Mouse (Mus musculus) heart, adult 9 months (tissue): Measurements from ENCODE around the gene Senp2.
"Not testable (repeated sequence)": the region's sequence is repeated elsewhere in the genome, so short reads cannot be mapped to it uniquely, and the experiment has no call there.

Source experiments
- DNase-seq, 2 experiments: peaks; one replicate each; pipeline ENCODE4 v3.0.0; 2022; ENCODE audit warnings: low spot score in 2 of 2

Gene Senp2

GRCm38 (mm10) chr16:22009099-22009584 is at the start of gene Senp2:
Senp2 (plus strand) TSS chr16:22009484.
- peak; percentile 100 for DNase-seq

GRCm38 (mm10) chr16:21965576-21965975 is 43.7 kb upstream of the Senp2 start:
- no peak for DNase-seq

DNA sequence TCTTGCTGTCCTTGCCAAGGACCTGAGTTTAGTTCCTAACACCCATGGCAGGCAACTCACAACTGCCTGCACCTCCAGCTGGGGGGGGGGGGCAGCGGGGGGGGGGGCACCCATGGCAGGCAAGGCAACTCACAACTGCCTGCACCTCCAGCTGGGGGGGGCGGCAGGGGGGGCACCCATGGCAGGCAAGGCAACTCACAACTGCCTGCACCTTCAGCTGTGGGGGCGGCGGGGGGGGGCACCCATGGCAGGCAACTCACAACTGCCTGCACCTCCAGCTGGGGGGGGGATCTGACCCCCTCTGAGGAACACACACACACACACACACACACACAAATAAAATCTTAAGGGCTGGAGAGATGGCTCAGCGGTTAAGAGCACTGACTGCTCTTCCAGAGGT is 39.4 kb upstream of the Senp2 start:
- DNase-seq: no peak

- no peak for DNase-seq
These were observed 38.7 kb upstream of the Senp2 start for GRCm38 (mm10) chr16:21970536-21970935.

DNA sequence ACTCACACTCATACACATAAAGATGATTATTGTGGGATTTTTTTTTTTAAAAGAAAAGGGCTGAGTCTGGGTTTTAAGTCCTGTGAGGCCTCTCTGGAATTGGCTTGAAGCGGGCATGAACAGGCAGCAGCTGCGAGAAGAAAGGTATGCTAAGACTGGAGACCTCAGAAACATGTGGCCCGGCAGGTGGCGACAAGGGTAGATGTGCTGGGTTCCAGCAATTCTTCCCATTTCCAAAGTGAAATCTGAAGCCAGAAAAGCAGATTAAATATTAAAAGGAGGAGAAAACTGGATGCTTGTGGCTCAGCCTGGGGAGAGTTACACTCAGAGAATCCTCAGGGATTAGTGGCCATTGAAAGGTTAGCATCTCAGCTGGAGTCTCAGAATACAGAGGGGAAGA is 37.8 kb upstream of the Senp2 start:
- no peak for DNase-seq

- no peak for DNase-seq
These were observed 33.1 kb upstream of the Senp2 start for GRCm38 (mm10) chr16:21976203-21976602.

- no peak for DNase-seq
These were observed 31.9 kb upstream of the Senp2 start for GRCm38 (mm10) chr16:21977347-21977746.

DNA sequence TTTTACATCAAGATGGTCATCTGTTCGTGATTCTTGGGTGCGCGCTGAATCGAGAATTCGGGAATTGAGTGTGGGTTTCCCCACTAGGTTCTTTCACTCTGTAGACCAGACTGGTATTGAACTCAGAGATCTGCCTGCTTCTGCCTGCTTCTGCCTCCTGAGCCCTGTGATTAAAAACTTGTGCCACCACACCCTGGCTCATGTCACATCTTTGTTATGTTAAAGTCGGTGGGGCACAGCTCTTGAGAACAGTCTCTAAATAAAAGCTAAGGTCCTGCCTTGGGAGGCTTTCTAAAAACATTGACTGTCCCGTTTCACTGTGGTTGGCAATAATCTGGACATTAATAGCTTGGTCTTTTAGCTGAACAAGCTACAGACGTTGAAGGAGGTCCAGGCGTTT is 26.1 kb upstream of the Senp2 start:
- DNase-seq: no peak

GRCm38 (mm10) chr16:21983581-21983980 is 25.7 kb upstream of the Senp2 start:
- no peak for DNase-seq

GRCm38 (mm10) chr16:21984091-21984490 is 25.2 kb upstream of the Senp2 start:
- DNase-seq: no peak

- DNase-seq: no peak
These were observed 23.1 kb upstream of the Senp2 start for GRCm38 (mm10) chr16:21986191-21986590.

GRCm38 (mm10) chr16:21987956-21988355 is 21.3 kb upstream of the Senp2 start:
- no peak for DNase-seq

- DNase-seq: not testable (repeated sequence)
These were observed 18.4 kb upstream of the Senp2 start for GRCm38 (mm10) chr16:21990893-21991292.

DNA sequence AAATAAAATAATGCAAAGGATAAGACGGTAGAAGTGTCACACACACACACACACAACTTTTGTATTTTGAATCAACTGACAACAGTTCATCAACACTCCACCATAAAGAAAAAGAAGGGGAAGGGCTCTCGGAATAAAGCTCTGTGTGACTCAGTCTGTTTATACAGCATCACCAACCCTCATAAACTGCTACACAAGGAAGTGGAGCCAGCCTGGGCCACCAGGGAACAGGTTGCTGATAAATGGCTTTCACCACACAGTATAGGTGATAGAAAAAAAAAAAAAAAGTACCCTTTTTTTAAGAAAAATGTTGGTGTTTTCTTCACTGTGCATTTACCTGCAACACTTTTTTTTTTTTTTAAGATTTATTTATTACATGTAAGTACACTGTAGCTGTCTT is 17.5 kb upstream of the Senp2 start:
- no peak for DNase-seq

DNA sequence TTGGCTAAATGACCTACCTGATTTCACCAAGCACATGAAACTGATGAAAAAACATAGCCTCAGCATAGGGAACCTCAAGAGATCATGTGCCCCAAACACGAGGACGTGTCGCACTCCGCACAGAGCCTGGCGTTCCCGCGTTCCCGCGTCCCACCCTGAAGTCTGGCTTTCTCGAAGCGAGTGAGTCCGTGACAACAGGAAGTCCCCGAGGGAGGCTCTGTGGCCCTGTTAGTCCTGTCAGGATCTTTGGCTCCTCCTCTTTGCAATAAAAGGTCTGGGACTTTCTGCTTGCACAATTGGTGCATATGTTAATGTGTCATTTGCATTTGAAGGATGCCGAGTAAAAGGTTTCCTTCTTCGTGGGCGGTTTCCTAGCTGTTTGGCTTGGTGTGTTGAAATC is 14.0 kb upstream of the Senp2 start, which contains the start of gene Liph:
Gene Liph (minus strand): TSS at position 360 of the 400 bp plus-strand sequence.
- DNase-seq: no peak

DNA sequence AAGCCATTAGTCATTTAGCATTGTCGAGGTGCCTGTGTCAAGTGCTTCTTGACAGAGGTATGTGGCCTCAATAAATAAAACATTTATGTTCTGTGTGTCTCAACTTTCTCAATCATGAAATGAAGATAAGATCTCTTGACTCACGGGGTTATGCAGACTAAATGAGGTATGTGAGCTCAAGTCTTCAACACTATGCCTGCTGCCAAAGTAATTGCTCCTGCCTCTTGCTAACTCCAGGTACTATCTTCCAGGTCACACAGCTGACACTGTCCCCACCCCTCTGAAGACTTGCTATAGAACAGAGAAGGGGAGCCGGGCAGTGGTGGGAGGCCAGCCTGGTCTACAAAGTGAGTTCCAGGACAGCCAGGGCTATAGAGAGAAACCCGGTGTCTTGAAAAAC is 12.9 kb upstream of the Senp2 start:
- DNase-seq: no peak

DNA sequence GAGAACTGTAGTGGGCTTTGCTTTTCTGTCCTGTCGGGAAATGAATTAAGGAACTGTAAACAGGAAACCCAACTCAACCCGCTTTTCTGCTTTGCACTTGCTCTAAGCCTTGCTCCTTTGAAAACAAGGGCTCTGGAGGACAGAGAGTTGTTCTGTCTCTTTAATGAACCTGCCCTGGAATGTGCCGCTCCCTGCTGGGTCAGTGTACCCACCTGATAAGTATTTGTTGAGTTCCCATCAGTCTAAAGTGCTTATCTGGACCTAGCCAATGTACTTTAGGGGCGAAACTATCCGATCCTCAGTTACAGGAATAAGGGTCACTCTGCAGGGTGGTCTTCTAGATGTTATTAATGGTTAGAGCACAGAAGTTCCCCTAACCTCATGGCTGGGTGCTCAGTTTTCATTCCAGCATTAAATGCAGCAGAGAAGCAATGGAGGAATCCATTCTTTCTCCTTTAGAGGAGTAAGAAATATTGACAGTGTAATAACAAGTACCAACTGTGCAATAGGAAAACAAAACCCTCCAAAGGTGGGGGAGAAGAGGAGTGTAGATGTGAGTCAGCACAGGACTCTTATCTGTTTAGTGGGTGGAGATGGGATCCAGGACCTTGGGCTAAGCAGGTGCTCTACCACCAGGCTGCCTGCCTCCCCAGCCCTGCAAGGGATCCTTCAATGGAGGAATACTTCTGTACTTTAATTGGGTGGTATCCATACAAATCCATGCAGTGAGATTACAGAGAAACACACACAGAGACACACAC is 12.2 kb upstream of the Senp2 start:
- no peak for DNase-seq

DNA sequence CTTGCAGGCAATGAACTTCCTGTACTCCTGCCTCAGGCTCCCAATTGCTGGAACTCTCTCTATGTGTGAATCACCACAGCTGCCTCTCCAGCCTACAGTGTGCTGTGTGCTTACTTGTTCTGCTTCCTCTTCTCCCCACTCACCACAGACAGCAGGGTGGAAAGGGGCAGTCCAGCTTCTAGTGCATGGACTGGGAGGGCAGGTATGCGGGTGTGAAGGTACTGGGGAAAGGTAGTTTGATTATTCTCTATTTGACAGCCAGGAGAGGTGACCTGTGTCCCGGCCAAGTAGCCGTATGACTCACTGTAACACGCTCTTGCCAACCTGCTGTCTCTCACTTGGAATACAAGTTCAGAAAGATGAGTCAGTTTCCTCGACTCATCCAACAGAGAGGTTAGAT is 11.2 kb upstream of the Senp2 start:
- no peak for DNase-seq

GRCm38 (mm10) chr16:21999941-22000690 is 9.2 kb upstream of the Senp2 start:
- DNase-seq: no peak

- DNase-seq: no peak
These were observed 8.1 kb upstream of the Senp2 start for GRCm38 (mm10) chr16:22001172-22001571.

DNA sequence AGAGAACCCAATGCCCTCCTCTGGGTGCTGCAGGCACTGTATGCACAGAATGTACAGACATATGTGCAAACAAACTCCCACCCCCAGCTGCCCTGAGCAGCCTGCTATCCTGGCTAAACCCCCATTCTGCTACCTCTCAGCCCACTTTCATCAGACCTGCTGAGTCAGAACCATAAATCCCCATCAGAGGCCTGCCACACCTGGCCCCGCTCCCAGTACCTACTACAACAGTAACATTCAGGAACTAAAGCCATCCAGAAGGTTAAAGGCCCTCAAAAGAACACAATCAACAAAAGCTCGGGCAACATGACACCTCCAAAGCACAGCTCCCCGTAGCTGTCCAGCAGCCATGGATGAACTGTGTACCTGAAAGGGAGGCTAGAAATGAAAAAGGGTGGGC is 7.7 kb upstream of the Senp2 start:
- DNase-seq: no peak

GRCm38 (mm10) chr16:22009596-22009995 is 312 bp downstream of the Senp2 start:
- no peak for DNase-seq

- no peak for DNase-seq
These were observed 6.3 kb downstream of the Senp2 start for GRCm38 (mm10) chr16:22015569-22015968.
